Mouse (Mus musculus): ENCODE measurements around the gene Reg4.

GRCm38 (mm10) chr3:98246985-98247751 lies 25.2 kb downstream of the Reg4 start:
- no peak for TF ChIP-seq POLR2A (IDR thresholded peaks at IDR 0.05; ENCODE audit: borderline replicate concordance, low read depth, low read length)
- no peak for TF ChIP-seq CTCF (IDR thresholded peaks at IDR 0.05; ENCODE audit: low read depth, low read length)

All from bone marrow macrophage, adult 2 months (primary cell).